Mouse (Mus musculus) B cell, adult 2 months (primary cell): Measurements from ENCODE around the gene Acbd5.
A peak's percentile ranks its signal among the peaks of the same experiment; 100 is the strongest.

ENCODE experiments used
- DNase-seq, 2 experiments: peaks; one replicate each; pipeline ENCODE4 v3.0.0; 2022

The Acbd5 gene

GRCm38 (mm10) chr2:23067552-23068369, at the start of gene Acbd5:
TSS of gene Acbd5 (plus strand) at chr2:23068167.
- peak; percentile 96 to 98 for DNase-seq

GRCm38 (mm10) chr2:23019170-23019569, 48.8 kb upstream of the Acbd5 start:
- no peak for DNase-seq

GRCm38 (mm10) chr2:23021320-23021719, 46.6 kb upstream of the Acbd5 start:
- DNase-seq: no peak

DNA sequence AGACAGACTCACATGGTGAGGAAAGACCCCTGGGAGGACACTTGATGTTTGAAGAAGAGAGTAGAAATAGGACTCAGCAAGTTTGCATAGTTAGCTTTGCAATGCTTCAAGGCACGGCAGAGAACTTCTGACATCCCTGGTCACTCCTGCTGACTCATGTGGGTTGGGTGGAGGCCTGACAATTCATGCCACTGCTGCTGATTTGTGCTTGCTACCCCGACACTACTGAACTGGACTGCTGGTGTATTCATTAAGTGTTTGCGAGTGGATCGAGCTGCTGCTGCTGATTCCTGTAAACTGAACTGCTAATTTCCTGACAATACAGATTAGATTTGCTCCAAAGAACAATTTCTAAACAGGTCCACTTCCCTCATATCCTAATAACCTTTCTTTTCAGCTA, 46.2 kb upstream of the Acbd5 start:
- DNase-seq: no peak

- DNase-seq: no peak
Observed at GRCm38 (mm10) chr2:23023023-23023422, 44.9 kb upstream of the Acbd5 start.

GRCm38 (mm10) chr2:23023714-23024282, 44.2 kb upstream of the Acbd5 start:
- no peak for DNase-seq

- no peak for DNase-seq
Observed at GRCm38 (mm10) chr2:23026379-23026778, 41.6 kb upstream of the Acbd5 start.

DNA sequence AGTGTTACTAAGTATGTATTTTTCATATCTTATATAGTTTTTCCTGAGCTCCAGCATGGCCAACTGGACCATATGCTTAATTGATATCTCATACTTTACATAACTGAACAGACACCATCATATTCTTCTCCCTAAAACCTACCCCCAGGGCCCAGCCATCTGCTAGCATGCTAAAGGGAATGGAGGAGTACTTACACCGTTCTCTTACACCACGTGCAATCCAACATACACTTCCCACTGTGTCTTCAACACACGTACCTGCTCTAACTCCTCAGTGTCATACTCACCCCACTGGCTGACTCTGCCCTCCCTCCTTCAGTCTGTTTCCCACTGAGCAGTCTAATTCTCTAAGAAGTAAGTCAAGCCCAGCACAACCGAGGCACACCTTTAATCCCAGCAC, 39.1 kb upstream of the Acbd5 start:
- no peak for DNase-seq

DNA sequence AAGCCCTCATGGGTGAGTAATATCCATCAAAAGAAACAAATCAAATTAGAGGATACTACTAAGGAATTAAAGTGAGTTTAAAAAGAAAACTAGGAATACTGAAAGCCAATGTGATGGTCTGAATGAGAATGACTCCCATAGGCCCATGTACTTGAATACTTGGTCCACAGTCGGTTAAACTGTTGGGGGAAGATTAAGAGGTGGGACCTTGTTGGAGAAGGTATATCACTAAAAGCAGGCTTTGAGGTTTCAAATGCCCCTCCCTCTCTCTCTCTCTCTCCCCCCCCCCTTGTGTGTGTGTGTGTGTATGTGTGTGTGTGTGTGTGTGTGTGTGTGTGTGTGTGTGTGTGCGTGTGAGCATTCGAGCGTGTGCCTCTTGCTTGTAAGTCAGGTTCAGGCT, 37.3 kb upstream of the Acbd5 start:
- DNase-seq: no peak

GRCm38 (mm10) chr2:23034692-23035435, 33.1 kb upstream of the Acbd5 start:
- DNase-seq: no peak

GRCm38 (mm10) chr2:23035467-23035866, 32.5 kb upstream of the Acbd5 start:
- no peak for DNase-seq

DNA sequence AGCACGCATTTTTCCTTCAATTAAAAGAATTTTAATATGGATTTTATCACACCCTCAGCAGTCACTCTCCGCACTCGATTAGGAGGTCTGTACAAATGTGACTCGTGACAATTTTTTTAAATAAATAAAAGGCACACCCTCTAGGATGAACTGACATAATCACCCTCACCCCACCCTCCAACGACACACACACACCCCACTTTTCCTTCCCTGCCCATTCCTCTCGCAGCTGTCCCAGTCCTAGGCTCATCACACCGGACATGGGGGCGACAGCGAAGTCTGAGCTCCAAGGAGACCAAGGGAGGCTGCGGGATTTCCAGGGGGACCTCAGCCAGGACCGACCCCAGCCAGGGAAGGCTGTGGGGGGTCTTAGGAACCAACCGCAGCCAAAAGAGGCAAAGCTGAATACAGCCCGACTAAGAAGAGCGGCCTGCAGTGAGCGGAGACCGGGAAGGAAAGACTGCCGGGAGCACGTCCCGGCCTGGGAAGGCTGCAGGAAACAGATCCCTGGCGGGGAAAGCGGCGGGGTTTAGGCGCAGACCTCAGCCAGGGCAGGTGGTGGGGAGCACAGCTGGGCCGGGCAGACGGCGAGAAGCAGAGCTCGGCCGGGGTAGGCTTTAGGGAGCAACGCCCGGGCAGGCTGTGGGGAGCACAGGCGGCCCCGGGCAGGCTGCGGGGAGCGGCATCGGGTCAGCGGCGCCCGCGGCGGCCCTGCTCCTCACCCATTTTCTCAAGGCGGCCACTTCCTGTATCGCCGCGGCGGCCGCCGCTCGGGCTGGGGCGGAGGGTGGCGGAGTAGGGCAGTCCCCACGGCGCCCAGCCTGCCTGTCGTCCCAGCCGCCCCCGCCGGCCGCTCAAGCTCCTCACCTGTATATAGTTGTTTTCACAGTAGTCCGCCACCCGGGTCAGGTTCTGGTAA, 28.6 kb upstream of the Acbd5 start:
- DNase-seq: peak in 1 of 2 experiments; percentile 45

GRCm38 (mm10) chr2:23040001-23040646, 27.8 kb upstream of the Acbd5 start, which contains the start of gene Abi1:
TSS of gene Abi1 (minus strand) at chr2:23040241.
- peak; percentile 92 to 93 for DNase-seq

GRCm38 (mm10) chr2:23040690-23041089, 27.3 kb upstream of the Acbd5 start:
- peak in 1 of 2 experiments; percentile 22 for DNase-seq

GRCm38 (mm10) chr2:23041457-23041856, 26.5 kb upstream of the Acbd5 start:
- peak; percentile 64 to 67 for DNase-seq

DNA sequence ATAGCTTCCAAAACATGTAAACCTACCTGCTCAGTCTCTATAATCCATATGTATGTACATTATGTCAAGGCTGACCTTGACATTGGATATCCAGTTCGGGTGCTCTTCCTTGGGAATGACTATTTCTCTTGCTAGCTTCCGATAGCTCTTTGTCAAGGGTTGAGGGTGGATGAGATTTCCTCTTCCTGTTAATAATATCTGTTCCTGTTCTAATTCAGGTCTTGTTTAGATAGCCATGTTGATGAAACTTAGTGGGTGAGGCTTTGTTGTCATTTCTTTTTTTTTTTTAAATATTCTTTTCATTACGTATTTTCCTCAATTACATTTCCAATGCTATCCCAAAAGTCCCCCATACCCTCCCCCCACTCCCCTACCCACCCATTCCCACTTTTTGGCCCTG, 25.8 kb upstream of the Acbd5 start:
- no peak for DNase-seq

DNA sequence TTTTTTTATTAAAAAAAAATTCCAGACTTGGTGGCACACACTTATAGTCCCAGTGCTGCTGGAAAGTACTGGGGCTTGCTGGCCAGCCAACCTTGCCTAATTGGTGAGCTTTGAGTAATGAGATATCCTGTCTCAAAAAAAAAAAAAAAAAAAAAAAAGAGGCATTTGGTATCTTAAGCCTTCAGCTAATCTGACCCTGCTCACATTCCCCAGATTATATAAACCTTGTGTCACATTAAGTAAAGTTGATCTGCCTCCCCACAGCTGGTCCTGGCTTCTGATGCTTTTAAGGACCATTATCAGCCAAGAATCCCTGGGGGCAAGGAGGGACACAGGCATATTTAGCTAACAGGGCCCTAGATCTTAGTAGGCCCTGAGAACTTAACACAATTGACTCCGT, 22.3 kb upstream of the Acbd5 start:
- no peak for DNase-seq

- DNase-seq: peak; percentile 49
Observed at GRCm38 (mm10) chr2:23048006-23048405, 20.0 kb upstream of the Acbd5 start.

GRCm38 (mm10) chr2:23051890-23052289, 16.1 kb upstream of the Acbd5 start:
- DNase-seq: no peak

GRCm38 (mm10) chr2:23052523-23052922, 15.4 kb upstream of the Acbd5 start:
- peak; percentile 21 to 28 for DNase-seq

DNA sequence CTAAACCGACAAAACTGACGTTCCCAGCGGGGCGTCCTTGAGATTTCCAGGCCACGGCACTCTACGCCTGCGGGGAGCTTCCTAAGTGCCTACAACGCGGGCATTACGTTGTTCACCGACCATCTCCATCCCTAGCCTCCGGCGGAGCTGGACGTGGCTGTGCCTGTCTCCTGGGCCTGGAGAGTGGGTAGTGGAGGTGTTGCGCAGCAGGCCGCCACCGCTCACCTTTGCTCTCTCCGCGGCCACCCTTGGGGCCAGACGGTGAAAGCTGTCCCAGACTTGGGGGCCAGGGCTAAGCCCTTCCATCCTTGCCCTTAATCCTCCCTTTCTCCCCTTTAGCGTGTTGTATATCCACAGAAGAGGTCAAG, 387 bp downstream of the Acbd5 start:
- no peak for DNase-seq
